Mouse (Mus musculus): ENCODE data around the gene Rpl38.

The Rpl38 gene

GRCm38 (mm10) chr11:114679582-114679981 is 11.3 kb downstream of the Rpl38 start:
- no peak for DNase-seq (ENCODE audit: low read depth, low spot score)

GRCm38 (mm10) chr11:114680291-114680690 is 12.0 kb downstream of the Rpl38 start:
- DNase-seq (ENCODE audit: low read depth, low spot score): no peak

DNA sequence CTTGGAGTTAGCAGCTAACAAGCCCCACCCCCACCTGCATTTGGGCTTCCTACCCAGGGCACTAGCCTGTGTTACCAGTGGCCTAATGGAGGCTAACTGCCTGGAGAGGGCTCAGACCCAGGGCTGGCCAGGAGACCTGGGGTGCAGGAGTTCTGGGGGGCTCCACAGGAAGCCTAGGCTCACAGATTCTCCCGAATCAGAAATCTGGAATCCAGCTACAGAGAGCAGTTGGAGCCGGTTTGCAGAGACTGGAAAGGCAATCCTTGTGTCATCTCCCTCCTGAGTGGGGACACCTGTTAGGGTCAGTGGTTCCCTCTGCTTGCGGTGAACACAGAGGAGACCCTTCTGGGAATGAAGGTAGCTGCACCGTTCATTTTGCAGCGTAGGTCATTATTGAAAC is 12.7 kb downstream of the Rpl38 start:
- no peak for DNase-seq (ENCODE audit: low read depth, low spot score)

GRCm38 (mm10) chr11:114682321-114682900 is 14.1 kb downstream of the Rpl38 start:
- no peak for DNase-seq (ENCODE audit: low read depth, low spot score)

- DNase-seq (ENCODE audit: low read depth, low spot score): peak; percentile 79
Observed at GRCm38 (mm10) chr11:114683029-114683721, 14.9 kb downstream of the Rpl38 start.

- DNase-seq (ENCODE audit: low read depth, low spot score): peak; percentile 86
Observed at GRCm38 (mm10) chr11:114683722-114684621, 15.6 kb downstream of the Rpl38 start.

GRCm38 (mm10) chr11:114684627-114685373 is 16.5 kb downstream of the Rpl38 start:
- DNase-seq (ENCODE audit: low read depth, low spot score): no peak

DNA sequence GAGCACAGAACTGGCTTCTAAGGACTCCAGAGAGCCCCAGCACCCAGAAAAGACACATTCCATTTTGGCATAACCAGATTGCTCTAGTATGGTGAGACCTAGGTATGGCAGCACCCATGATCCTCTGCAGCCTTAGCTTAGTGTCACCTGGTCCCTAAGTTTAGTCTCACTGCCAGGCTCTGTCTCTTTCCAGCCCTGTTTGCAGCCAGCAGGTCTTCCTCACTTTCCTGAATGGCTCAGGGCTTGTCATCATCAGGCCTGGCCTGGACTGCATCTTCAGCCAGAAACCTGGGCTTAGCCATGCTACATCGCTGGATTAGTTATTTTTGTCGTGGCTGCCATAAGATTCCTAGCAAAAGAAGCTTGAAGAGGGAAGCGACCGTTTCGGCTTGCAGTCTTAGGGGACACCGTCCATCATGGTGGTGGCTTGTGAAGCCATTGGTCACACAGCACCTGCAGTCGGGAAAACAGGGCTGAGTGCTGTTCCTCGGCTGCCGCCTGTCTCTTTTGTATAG is 17.3 kb downstream of the Rpl38 start:
- no peak for DNase-seq (ENCODE audit: low read depth, low spot score)

DNA sequence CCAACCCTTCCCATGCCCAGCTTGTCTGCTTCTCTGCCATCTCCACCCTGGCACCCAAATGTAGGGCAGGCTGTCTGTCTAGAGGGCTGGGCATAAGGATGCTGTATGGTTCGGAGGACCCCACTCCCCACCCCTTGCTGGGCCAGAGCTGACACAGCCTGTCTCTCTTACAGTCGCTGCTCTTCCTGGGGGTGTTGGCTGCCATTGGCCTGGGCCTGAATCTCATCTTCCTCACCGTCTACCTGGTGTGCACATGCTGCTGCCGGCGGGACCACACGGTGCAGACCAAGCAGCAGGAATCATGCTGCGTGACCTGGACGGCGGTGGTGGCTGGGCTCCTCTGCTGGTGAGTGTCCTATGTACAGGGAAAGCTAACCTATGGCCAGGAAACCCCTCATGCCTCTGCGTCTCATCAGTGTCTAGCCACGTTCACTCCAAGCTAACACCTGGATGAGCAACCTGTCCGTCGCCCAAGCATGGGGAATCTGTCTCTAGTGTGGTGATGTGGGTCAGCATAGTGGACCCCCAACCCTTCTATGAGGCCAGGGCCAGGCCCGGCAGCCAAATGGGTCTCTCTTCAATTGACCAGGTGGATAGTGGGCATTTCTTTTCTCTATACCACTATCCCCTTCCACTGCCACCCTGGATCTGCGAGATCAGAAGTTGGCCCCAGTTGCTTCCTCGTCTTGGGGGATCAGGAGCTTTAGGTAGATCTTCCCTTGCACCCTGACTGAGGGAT is 18.1 kb downstream of the Rpl38 start:
- no peak for DNase-seq (ENCODE audit: low read depth, low spot score)

DNA sequence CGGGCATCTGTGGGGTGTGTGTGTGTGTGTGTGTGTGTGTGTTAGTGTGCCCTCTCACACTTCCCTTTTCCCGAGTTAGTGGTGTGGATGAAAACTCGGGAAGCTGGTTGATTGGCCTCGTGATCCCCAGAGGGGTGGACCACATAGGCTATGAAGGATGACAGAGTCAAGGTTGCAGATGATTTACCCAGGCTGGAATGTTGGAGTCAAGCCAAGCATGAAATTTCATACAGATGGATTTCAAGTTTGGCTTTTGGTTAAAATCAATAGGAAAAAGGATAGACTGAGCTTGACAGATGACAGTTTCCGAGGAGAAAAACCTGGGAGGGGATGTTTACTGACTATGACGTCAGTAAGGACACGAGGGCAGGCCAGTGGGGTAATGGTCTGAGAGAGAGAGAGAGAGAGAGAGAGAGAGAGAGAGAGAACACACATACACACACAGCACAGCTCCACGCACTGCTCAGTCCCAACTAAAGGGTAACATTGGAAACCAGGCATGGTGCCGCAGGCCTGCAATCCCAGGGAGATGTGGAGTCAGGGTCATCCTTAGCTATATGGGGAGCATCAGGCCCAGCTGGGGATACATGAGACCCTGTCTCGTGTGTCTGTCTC is 19.4 kb downstream of the Rpl38 start:
- no peak for DNase-seq (ENCODE audit: low read depth, low spot score)

DNA sequence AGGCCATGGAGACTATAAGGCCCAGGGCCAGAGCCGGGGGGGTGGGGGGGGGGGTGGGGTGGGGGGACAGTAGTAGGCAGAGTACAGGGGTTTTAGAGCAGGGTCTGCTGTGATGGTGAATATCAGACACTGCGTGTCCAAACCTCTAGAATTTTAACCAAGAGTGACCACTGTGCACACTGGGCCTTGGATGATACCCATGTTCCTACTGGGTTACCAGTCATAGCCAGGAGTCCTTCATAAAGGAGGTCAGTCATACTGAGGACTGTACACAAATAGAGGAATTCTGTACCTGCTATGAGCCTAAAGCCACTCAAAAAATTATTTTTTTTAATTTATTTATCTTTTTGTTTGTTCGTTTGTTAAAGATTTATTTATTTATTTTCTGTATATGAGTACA is 20.4 kb downstream of the Rpl38 start:
- DNase-seq (ENCODE audit: low read depth, low spot score): no peak

GRCm38 (mm10) chr11:114690192-114690591 is 21.9 kb downstream of the Rpl38 start:
- DNase-seq (ENCODE audit: low read depth, low spot score): no peak

DNA sequence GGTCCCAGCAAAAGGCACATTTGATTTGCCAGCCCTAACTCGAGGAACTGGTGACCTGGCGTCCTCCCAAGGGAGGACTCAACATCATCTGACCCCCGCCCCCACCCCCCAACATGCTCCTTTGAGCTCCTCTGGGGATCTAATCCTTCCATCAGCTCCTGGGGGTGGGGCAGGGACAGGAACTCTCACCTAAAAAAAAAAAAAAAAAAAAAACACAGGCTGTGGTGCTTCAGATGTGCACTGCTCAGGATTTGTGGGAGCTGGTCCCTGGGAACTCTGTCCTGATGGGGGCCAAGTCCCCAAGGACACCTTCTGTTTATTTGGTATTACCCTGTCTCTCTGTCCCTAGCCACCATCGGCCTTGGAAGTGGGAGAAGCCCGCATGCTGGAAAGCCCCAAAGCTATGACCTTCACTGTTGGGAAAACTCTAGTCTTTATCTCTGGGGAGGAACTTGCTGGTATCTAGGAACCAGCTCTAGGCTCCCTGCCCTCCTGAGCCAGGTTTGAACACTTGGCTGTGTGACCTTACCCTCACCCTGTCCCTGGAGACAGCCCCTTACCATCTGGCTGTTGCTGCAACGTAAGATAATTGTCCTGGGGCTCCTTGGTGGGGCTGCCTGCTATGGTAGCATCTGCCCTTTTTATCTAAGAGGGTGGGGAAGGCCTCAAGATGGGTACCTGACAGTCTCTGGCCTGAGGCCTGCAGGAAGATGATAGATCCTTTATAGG is 23.3 kb downstream of the Rpl38 start:
- DNase-seq (ENCODE audit: low read depth, low spot score): peak; percentile 50

GRCm38 (mm10) chr11:114692601-114693000 is 24.3 kb downstream of the Rpl38 start:
- peak; percentile 79 for DNase-seq (ENCODE audit: low read depth, low spot score)

DNA sequence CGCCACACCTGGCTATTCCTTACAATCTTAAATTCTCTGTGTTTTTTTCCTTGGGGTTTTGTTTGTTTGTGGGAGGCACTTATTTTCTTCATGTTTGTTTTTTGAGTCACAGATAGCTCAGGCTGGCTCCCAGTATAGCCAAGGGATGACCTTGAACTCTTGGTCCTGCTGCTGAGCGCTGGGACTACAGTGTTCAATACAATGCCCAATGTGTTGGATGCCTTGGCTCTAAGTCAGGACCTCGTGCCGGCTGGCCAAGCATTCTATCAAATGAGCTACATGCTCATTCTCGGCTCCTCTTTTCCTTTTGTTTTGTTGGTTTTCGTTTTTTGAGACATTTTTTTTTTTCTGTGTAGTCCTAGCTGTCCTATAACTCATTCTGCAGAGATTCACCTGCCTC is 25.1 kb downstream of the Rpl38 start:
- DNase-seq (ENCODE audit: low read depth, low spot score): no peak

DNA sequence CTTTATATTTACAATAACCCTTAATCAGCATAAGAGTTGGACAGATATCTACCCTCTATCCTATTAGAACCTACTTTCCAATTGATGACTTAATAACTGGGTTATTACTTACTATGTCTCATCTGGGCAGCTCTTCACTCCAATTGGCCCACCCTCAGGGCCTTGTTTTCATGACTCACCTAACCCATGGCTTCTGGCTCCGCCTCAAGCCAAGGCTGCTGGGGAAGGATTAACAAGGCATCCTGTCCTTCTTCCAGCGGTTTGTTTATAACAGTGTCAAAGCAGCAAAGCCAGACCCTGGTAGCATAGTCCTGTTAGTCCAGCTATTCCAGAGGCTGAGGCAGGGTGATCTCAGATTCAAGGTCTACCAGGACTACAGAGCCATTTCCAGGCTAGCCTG is 26.1 kb downstream of the Rpl38 start:
- DNase-seq (ENCODE audit: low read depth, low spot score): no peak

DNA sequence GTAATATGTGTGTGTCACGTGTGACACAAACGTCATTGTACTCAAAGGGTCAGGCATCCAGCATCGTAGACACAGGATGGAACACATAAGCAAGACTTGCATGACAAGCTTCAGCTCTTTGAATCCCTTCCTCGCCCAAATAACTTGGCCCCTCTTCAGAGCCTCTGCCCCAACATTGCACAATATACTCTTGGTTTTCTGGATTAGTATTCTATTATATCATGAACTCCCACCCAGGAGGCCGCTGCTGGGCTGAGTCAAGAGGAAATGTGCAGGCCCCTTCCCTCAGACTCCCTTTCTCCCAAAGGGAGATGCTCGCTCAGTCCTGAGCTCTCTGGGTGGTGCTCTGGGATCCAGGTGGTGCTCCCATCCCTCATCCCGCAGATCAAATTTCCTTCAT is 30.2 kb downstream of the Rpl38 start:
- DNase-seq (ENCODE audit: low read depth, low spot score): no peak

GRCm38 (mm10) chr11:114699511-114699910 is 31.2 kb downstream of the Rpl38 start:
- DNase-seq (ENCODE audit: low read depth, low spot score): no peak

DNA sequence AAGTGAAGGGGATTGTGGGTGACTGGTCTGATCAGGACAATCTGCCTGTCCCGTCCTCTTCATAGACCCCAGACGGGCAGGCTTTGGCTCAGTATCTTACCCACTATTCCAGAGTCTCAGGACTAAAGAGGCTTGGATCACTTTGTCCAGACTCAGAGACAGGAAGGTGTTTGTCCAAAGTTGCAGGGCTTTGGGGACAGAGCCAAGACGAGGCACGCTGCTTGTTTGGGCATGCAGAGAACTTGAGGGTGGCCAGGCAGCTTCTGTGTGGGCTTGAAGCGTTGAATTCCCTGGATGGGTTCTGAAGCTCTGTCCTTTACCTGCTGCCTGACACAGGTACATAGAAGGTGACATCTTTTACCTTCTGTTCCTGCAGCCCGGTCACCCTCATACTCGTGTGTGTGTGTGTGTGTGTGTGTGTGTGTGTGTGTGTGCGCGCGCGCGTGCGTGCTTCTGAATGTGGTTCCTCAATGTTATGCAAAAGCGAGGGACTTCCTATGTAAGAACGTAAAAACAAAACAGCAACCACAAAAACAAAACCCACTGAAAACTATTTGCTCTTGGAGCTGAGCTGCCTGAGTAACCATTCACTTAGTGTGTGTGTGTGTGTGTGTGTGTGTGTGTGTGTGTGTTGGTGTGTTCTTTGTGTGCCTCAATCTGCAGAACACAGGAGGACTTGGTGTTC is 34.1 kb downstream of the Rpl38 start:
- no peak for DNase-seq (ENCODE audit: low read depth, low spot score)
